Mouse (Mus musculus): ENCODE measurements around the gene Magi3.

Magi3 gene

GRCm38 (mm10) chr3:104189823-104190222 lies 30.4 kb downstream of the Magi3 start:
- no peak for DNase-seq (ENCODE audit: low read depth, low spot score)

GRCm38 (mm10) chr3:104189234-104189633 lies 30.9 kb downstream of the Magi3 start:
- no peak for DNase-seq (ENCODE audit: low read depth, low spot score)

GRCm38 (mm10) chr3:104184270-104184669 lies 35.9 kb downstream of the Magi3 start:
- DNase-seq (ENCODE audit: low read depth, low spot score): no peak

GRCm38 (mm10) chr3:104183656-104184055 lies 36.5 kb downstream of the Magi3 start:
- no peak for DNase-seq (ENCODE audit: low read depth, low spot score)

- no peak for DNase-seq (ENCODE audit: low read depth, low spot score)
Observed at GRCm38 (mm10) chr3:104182711-104183110, 37.5 kb downstream of the Magi3 start.

GRCm38 (mm10) chr3:104161347-104161746 lies 58.8 kb downstream of the Magi3 start:
- no peak for DNase-seq (ENCODE audit: low read depth, low spot score)

- DNase-seq (ENCODE audit: low read depth, low spot score): no peak
Observed at GRCm38 (mm10) chr3:104160603-104161002, 59.6 kb downstream of the Magi3 start.

GRCm38 (mm10) chr3:104150146-104150545 lies 70.0 kb downstream of the Magi3 start:
- no peak for DNase-seq (ENCODE audit: low read depth, low spot score)

GRCm38 (mm10) chr3:104142376-104142775 lies 77.8 kb downstream of the Magi3 start:
- DNase-seq (ENCODE audit: low read depth, low spot score): no peak

GRCm38 (mm10) chr3:104138953-104139450 lies 81.2 kb downstream of the Magi3 start:
- DNase-seq (ENCODE audit: low read depth, low spot score): no peak

- no peak for DNase-seq (ENCODE audit: low read depth, low spot score)
Observed at GRCm38 (mm10) chr3:104125628-104126027, 94.5 kb downstream of the Magi3 start.

GRCm38 (mm10) chr3:104123846-104124245 lies 96.3 kb downstream of the Magi3 start:
- DNase-seq (ENCODE audit: low read depth, low spot score): no peak

GRCm38 (mm10) chr3:104109478-104109877 lies 110.7 kb downstream of the Magi3 start:
- DNase-seq (ENCODE audit: low read depth, low spot score): no peak

GRCm38 (mm10) chr3:104104942-104105341 lies 115.2 kb downstream of the Magi3 start:
- peak; percentile 5 for DNase-seq (ENCODE audit: low read depth, low spot score)

GRCm38 (mm10) chr3:104101721-104102120 lies 118.5 kb downstream of the Magi3 start:
- no peak for DNase-seq (ENCODE audit: low read depth, low spot score)

GRCm38 (mm10) chr3:104101249-104101648 lies 118.9 kb downstream of the Magi3 start:
- DNase-seq (ENCODE audit: low read depth, low spot score): no peak

- DNase-seq (ENCODE audit: low read depth, low spot score): no peak
Observed at GRCm38 (mm10) chr3:104095936-104096335, 124.2 kb downstream of the Magi3 start.

GRCm38 (mm10) chr3:104094646-104095045 lies 125.5 kb downstream of the Magi3 start:
- DNase-seq (ENCODE audit: low read depth, low spot score): no peak

- DNase-seq (ENCODE audit: low read depth, low spot score): no peak
Observed at GRCm38 (mm10) chr3:104092759-104093158, 127.4 kb downstream of the Magi3 start.

- DNase-seq (ENCODE audit: low read depth, low spot score): no peak
Observed at GRCm38 (mm10) chr3:104082031-104082430, 138.1 kb downstream of the Magi3 start.

- DNase-seq (ENCODE audit: low read depth, low spot score): no peak
Observed at GRCm38 (mm10) chr3:104078725-104079124, 141.4 kb downstream of the Magi3 start.

- DNase-seq (ENCODE audit: low read depth, low spot score): no peak
Observed at GRCm38 (mm10) chr3:104069395-104069794, 150.8 kb downstream of the Magi3 start.

- no peak for DNase-seq (ENCODE audit: low read depth, low spot score)
Observed at GRCm38 (mm10) chr3:104059001-104059622, 161.1 kb downstream of the Magi3 start.

GRCm38 (mm10) chr3:104032747-104033146 lies 187.4 kb downstream of the Magi3 start:
- no peak for DNase-seq (ENCODE audit: low read depth, low spot score)

Data from retina, postnatal 7 days (tissue).